Mouse (Mus musculus) left cerebral cortex, postnatal 4 days (tissue): Measurements from ENCODE around the gene Ctsll3. TPM values are rescaled to one million over a fixed set of nuclear protein-coding genes. Genes with fewer than 3 reads are reported as not detected.

Source experiments
- DNase-seq: peaks from one replicate; pipeline ENCODE4 v3.0.0-alpha.2; 2022
- intact Hi-C: fragments of 180-260 bp; cut with DNase I; formaldehyde crosslinking; loops from one replicate; pipeline ENCODE4 v1.15.1; 2025
- total RNA-seq, 2 experiments: library from RNA; stranded (reverse); gene quantifications; 2 replicates each; pipeline ENCODE4 v1.2.3; 2021

Ctsll3 gene
- not detected for total RNA-seq

GRCm38 (mm10) chr13:60802749-60803148, at the start of gene Ctsll3:
Gene Ctsll3 (minus strand): TSS chr13:60802849.
- intact Hi-C loops, result no loop called here
- DNase-seq, result no peak

- DNase-seq, result no peak
- intact Hi-C loops, result no loop called here
Measured at GRCm38 (mm10) chr13:60848241-60849120, 45.8 kb upstream of the Ctsll3 start.

- intact Hi-C loops, result no loop called here
- no peak for DNase-seq
Measured at GRCm38 (mm10) chr13:60843153-60843552, 40.5 kb upstream of the Ctsll3 start.

GRCm38 (mm10) chr13:60842703-60843102, 40.1 kb upstream of the Ctsll3 start:
- DNase-seq, result no peak

GRCm38 (mm10) chr13:60839353-60839902, 36.8 kb upstream of the Ctsll3 start:
- DNase-seq, result no peak
- intact Hi-C loops, result no loop called here

More at GRCm38 (mm10) chr13:60842703-60843102, 40.1 kb upstream of the Ctsll3 start:
- intact Hi-C loops, result no loop called here

- intact Hi-C loops, result no loop called here
- DNase-seq, result no peak
Measured at GRCm38 (mm10) chr13:60826052-60826451, 23.4 kb upstream of the Ctsll3 start.

- intact Hi-C loops, result no loop called here
- no peak for DNase-seq
Measured at GRCm38 (mm10) chr13:60820486-60821175, 18.0 kb upstream of the Ctsll3 start.

- intact Hi-C loops, result no loop called here
- DNase-seq, result peak; percentile 27
Measured at GRCm38 (mm10) chr13:60819469-60819868, 16.8 kb upstream of the Ctsll3 start.

- intact Hi-C loops, result no loop called here
- DNase-seq, result no peak
Measured at GRCm38 (mm10) chr13:60813722-60814121, 11.1 kb upstream of the Ctsll3 start.

GRCm38 (mm10) chr13:60812768-60813167, 10.1 kb upstream of the Ctsll3 start:
- DNase-seq, result no peak
- intact Hi-C loops, result no loop called here

- no peak for DNase-seq
- intact Hi-C loops, result no loop called here
Measured at GRCm38 (mm10) chr13:60809690-60810089, 7.0 kb upstream of the Ctsll3 start.

- no peak for DNase-seq
- intact Hi-C loops, result no loop called here
Measured at GRCm38 (mm10) chr13:60789466-60789865, 13.2 kb downstream of the Ctsll3 start.

GRCm38 (mm10) chr13:60786264-60786663, 16.4 kb downstream of the Ctsll3 start, which contains the start of gene BC051665:
Gene BC051665 (minus strand): TSS chr13:60786364.
- intact Hi-C loops, result no loop called here
- DNase-seq, result no peak

GRCm38 (mm10) chr13:60783301-60783700, 19.3 kb downstream of the Ctsll3 start:
- intact Hi-C loops, result no loop called here
- no peak for DNase-seq

- intact Hi-C loops, result no loop called here
- no peak for DNase-seq
Measured at GRCm38 (mm10) chr13:60780534-60780933, 22.1 kb downstream of the Ctsll3 start.

- intact Hi-C loops, result no loop called here
Measured at GRCm38 (mm10) chr13:60761161-60761560, 41.5 kb downstream of the Ctsll3 start.

GRCm38 (mm10) chr13:60760392-60760791, 42.3 kb downstream of the Ctsll3 start:
- no peak for DNase-seq
- intact Hi-C loops, result no loop called here

More at GRCm38 (mm10) chr13:60761161-60761560, 41.5 kb downstream of the Ctsll3 start:
- DNase-seq, result no peak

- DNase-seq, result peak; percentile 46
- intact Hi-C loops, result no loop called here
Measured at GRCm38 (mm10) chr13:60759136-60759535, 43.5 kb downstream of the Ctsll3 start.

- intact Hi-C loops, result no loop called here
- DNase-seq, result no peak
Measured at GRCm38 (mm10) chr13:60757292-60757691, 45.4 kb downstream of the Ctsll3 start.

GRCm38 (mm10) chr13:60755251-60755650, 47.4 kb downstream of the Ctsll3 start:
- intact Hi-C loops, result no loop called here
- no peak for DNase-seq

GRCm38 (mm10) chr13:60753216-60753615, 49.4 kb downstream of the Ctsll3 start:
- intact Hi-C loops, result no loop called here
- no peak for DNase-seq
